Mouse (Mus musculus) liver, postnatal 0 days (tissue): ENCODE data around the gene Mis18a.

Experiments used
- CTCF ChIP-seq: sonication (generic); IDR thresholded peaks from 2 replicates; pipeline ENCODE4 v1.5.1; 2016; ENCODE audit warnings: antibody characterized with exemption, low read depth
- EP300 ChIP-seq: IDR thresholded peaks from 2 replicates; pipeline ENCODE4 v1.6.1; 2016; ENCODE audit warnings: antibody characterized with exemption, low read depth, mild to moderate bottlenecking

GRCm38 (mm10) chr16:90684092-90684491 is 43.1 kb downstream of the Mis18a start:
- TF ChIP-seq CTCF = no peak
- TF ChIP-seq EP300 = no peak
